Mouse (Mus musculus) hindbrain, embryonic 16.5 days (tissue): Measurements from ENCODE around the gene Fgf2. TPM values are rescaled to one million over a fixed set of nuclear protein-coding genes. Genes with fewer than 3 reads are reported as not detected.

Source experiments
- ATAC-seq: fragments of 200-750 bp; cut with Nextera tagmentation; 2 replicates; pipeline ENCODE4 v1.8.0; 2017; ENCODE audit warnings: moderate TSS enrichment, moderate library complexity
- H3K27ac ChIP-seq: fragments of 300-500 bp; sonication (generic); 2 replicates; pipeline ENCODE4 v1.5.1; 2014; ENCODE audit warnings: low read depth, mild to moderate bottlenecking, control low read depth, low read length, moderate library complexity
- H3K27me3 ChIP-seq: fragments of 300-500 bp; sonication (generic); replicated peaks from 2 replicates; pipeline ENCODE4 v1.6.1; 2014; ENCODE audit warnings: low read length; ENCODE audit not compliant: control insufficient read depth, insufficient read depth
- H3K36me3 ChIP-seq: fragments of 300-500 bp; sonication (generic); 2 replicates; pipeline ENCODE4 v1.6.1; 2014; ENCODE audit warnings: mild to moderate bottlenecking, low read length, moderate library complexity, mixed read lengths; ENCODE audit not compliant: control insufficient read depth, insufficient read depth
- H3K4me1 ChIP-seq: fragments of 300-500 bp; sonication (generic); 2 replicates; pipeline ENCODE4 v1.6.1; 2014; ENCODE audit warnings: low read depth, low read length; ENCODE audit not compliant: control insufficient read depth, insufficient read depth
- H3K4me2 ChIP-seq: fragments of 300-500 bp; sonication (generic); 2 replicates; pipeline ENCODE4 v1.6.1; 2014; ENCODE audit warnings: mild to moderate bottlenecking, low read length, control low read depth, moderate library complexity
- H3K4me3 ChIP-seq: fragments of 300-500 bp; sonication (generic); 2 replicates; pipeline ENCODE4 v1.5.1; 2014; ENCODE audit warnings: mild to moderate bottlenecking, low read length, control low read depth, moderate library complexity
- H3K9ac ChIP-seq: fragments of 300-500 bp; sonication (generic); 2 replicates; pipeline ENCODE4 v1.6.1; 2014; ENCODE audit warnings: low read depth, mild to moderate bottlenecking, control low read depth, low read length, moderate library complexity
- H3K9me3 ChIP-seq: fragments of 300-500 bp; sonication (generic); 2 replicates; pipeline ENCODE4 v1.6.1; 2014; ENCODE audit warnings: mild to moderate bottlenecking, low read length, moderate library complexity; ENCODE audit not compliant: control insufficient read depth
- WGBS: fragments of 180-500 bp; shearing (Covaris S2); extraction: QIAGEN DNeasy Blood & Tissue Kit; methylation state at CpG from one replicate; pipeline ENCODE4 v1.1.7; 2014; 5-methylcytosine and 5-hydroxymethylcytosine counted together
- polyA plus RNA-seq: library from polyadenylated mRNA; unstranded; fragments of >200 nt; fragmentation: Nextera tagmentation; extraction: Ambion mirVana; gene quantifications from 2 replicates; pipeline ENCODE4 v1.2.1, GENCODE M21; 2015

Fgf2 gene
- polyA plus RNA-seq, 1 experiment from 2014 or later, result 0.55 TPM

DNA sequence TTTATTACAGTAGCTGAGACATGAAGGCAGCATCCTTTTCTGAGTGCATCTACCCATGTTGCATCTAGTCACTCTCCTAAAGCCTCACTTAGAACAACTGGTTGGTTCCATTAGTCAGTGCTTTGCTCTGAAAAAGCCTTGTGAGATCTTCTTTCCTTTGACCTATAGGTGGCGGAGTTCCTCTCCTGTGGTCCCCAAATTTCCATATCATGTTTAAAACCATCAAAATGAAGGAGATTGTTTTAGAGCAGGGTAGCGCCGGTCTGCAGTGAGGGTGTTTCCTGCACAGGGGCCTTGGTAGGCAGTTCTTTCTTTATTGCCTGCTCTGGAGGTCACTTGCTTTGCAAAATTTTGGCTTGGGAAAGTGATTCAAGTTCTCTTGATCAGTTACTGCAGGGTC, 23.8 kb upstream of the Fgf2 start:
- Histone ChIP-seq H3K27me3 (no peaks in the 10 kb centered on the region), H3K9ac (no peak overlapping the region), H3K9me3 (no peaks in the 10 kb centered on the region), H3K36me3 (no peaks in the 10 kb centered on the region; the same call in 1 of the 2 replicates), H3K4me3 (no peak overlapping the region), H3K4me2 (no peak overlapping the region), H3K27ac (no peak overlapping the region), H3K4me1 (no peaks in the 10 kb centered on the region)
- 40% methylated on average over 3 of the region's 3 CpGs for WGBS
- ATAC-seq, result no peak

DNA sequence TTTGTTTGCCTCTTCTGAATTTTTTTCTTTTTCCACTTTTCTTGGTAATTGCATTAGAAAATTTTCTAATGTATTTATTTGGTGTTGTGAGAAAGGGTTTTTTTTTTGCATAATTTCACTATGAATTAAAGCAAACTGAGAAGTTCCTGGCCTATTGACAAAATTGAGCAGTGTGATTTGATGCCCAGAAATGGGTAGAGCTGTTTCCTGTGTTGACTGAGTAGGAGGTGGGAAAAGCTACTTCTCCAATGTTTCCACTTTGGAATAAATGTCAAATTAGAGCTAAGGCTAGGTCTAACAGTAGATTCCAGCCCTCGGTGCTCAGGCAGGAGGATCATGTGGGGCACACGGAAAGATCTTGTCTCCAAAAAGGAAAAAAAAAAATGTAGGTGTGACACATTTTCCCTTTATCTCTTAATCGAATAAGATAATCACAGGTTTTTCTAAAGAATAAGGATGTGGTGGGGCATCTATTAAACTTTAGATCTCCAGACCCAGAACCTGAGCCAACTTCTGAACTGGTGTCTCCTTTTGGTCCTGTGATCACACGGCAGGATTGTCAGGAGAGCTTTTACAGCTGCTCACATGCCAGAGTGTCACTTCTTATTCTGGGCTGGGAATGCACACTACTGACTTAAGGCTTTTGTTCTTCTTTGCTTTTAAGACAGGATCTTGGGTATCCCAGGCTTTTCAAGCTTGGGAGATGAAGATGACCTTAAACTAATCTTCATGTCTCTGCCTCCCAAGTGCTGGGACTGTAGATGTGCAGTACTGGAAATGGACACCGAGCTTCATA, 22.6 kb upstream of the Fgf2 start:
- H3K9me3 ChIP-seq, result no peaks in the 10 kb centered on the region
- no peaks in the 10 kb centered on the region for H3K4me1 ChIP-seq
- no peaks in the 10 kb centered on the region for H3K27me3 ChIP-seq
- no peak overlapping the region for H3K4me3 ChIP-seq
- no peak overlapping the region for H3K27ac ChIP-seq
- 90% methylated on average over 5 of the region's 5 CpGs for WGBS
- ATAC-seq, result no peak
- no peaks in the 10 kb centered on the region for H3K36me3 ChIP-seq
- H3K4me2 ChIP-seq, result no peak overlapping the region
- no peak overlapping the region for H3K9ac ChIP-seq

DNA sequence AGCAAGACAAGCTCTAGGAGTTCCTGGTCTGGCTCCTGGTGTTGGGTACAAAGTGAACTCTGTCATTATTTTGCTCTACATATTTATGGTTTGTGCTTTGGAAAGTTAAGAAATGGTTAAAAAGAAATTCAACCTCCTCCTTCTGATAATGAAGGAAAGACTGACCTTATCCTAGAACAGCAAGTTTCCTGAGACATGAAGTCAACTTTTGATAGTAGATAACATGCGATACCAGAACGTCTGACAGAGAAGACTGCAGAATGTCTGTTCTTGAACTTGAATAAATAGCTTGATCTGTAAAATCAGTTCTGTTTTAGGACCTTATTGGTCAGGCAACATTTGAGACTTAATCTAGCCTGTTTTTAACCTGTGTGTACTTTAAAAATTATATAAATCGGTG, 21.5 kb upstream of the Fgf2 start:
- Histone ChIP-seq H3K9ac (no peak overlapping the region), H3K27ac (no peak overlapping the region), H3K27me3 (no peaks in the 10 kb centered on the region), H3K4me3 (no peak overlapping the region), H3K36me3 (no peaks in the 10 kb centered on the region), H3K4me2 (no peak overlapping the region), H3K4me1 (no peaks in the 10 kb centered on the region), H3K9me3 (no peaks in the 10 kb centered on the region)
- ATAC-seq, result no peak
- WGBS, result 93% methylated on average over 3 of the region's 3 CpGs

DNA sequence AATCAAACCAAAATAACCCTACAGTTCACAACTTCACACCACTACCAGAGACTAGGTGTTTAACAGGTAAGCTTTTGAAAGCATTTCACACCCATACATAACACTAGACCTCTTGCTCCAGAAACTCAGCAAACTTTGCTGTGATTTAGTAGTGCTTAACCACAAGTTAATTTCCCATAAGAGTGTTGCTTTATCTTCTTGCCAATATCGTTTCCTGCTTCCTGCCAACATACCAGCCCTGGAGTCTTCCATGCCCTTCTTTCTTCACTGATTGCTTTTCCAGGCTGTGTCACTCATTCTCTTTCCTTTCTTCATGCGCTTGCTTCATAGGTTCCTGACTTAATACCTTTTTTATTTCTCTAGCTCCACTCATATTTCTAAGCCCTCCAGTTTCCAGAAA, 19.7 kb upstream of the Fgf2 start:
- H3K4me2 ChIP-seq, result no peak overlapping the region
- H3K4me1 ChIP-seq, result no peaks in the 10 kb centered on the region
- WGBS, result 80% methylated on average over 2 of the region's 2 CpGs
- no peak overlapping the region for H3K27ac ChIP-seq
- no peaks in the 10 kb centered on the region for H3K36me3 ChIP-seq
- H3K4me3 ChIP-seq, result no peak overlapping the region
- no peaks in the 10 kb centered on the region for H3K9me3 ChIP-seq
- no peaks in the 10 kb centered on the region for H3K27me3 ChIP-seq
- ATAC-seq, result no peak
- H3K9ac ChIP-seq, result no peak overlapping the region

DNA sequence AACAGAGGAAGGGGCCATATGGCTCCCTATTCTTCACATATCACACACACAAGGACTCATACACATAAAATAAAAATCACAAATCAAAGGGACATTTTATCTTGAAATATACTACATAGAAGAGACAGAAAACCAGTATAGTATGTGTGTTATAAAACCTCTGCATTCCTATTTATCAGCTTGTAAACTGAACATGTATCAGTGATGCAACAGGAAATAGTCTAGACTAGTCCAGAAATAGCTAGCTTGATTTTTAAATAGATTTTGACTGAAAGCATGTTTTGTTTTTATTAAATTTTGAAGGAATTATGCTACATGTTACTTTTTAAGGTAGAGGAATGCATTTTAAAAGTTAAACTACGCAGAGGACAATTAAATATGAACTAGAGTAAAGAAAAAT, 18.2 kb upstream of the Fgf2 start:
- H3K27ac ChIP-seq, result no peak overlapping the region
- H3K27me3 ChIP-seq, result no peaks in the 10 kb centered on the region
- H3K36me3 ChIP-seq, result no peaks in the 10 kb centered on the region
- no peak for ATAC-seq
- no peak overlapping the region for H3K4me3 ChIP-seq
- H3K4me1 ChIP-seq, result no peaks in the 10 kb centered on the region
- no peaks in the 10 kb centered on the region for H3K9me3 ChIP-seq
- WGBS, result 93% methylated on average over 1 of the region's 1 CpGs
- H3K4me2 ChIP-seq, result no peak overlapping the region
- H3K9ac ChIP-seq, result no peak overlapping the region

DNA sequence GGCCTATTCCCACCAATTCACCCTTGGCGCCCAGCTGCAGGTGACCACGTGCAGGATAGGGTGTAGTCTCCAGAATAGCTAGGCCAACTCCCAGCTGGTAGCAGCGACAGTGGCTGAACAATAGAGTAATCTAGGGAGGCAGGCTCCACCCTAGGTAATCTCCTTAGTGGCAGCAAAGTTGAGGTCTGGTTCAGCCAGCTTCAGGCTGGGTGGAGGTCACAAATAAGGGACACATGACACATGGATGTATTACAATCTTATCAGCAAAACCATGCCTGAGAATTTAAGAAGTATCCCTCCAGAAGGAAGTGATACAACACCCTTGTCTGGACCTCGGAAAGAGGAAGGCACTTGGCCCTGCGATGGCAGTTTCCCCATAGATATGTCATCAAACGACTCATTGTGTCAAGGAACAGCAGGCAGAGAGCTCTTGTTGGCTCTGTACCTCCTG, 16.1 kb upstream of the Fgf2 start:
- no peaks in the 10 kb centered on the region for H3K36me3 ChIP-seq
- H3K4me1 ChIP-seq, result no peaks in the 10 kb centered on the region
- no peaks in the 10 kb centered on the region for H3K27me3 ChIP-seq
- no peak overlapping the region for H3K4me3 ChIP-seq
- WGBS, result 74% methylated on average over 6 of the region's 6 CpGs
- no peak overlapping the region for H3K27ac ChIP-seq
- no peak overlapping the region for H3K9ac ChIP-seq
- no peak for ATAC-seq
- no peak overlapping the region for H3K4me2 ChIP-seq
- no peaks in the 10 kb centered on the region for H3K9me3 ChIP-seq

DNA sequence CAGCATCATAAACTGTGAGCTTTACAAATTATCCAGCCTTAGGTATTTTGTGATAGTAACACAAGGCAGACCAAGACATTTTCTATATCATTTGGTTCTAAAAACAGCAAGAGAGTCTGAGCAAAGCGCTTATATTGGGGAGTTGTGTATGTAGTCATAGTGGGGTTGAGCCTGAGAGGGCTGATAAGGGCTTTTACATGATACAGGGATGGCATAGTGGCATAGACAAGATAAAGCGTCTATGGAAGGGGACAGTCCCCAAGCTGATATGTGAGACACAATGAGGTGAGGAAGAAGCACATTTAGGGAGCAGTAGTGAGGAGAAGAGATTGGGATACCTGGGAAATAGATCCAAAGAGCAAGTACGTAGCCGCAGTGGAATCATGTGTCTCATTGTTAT, 14.1 kb upstream of the Fgf2 start:
- Histone ChIP-seq H3K4me3 (no peak overlapping the region), H3K9me3 (no peaks in the 10 kb centered on the region), H3K9ac (no peak overlapping the region), H3K27ac (no peak overlapping the region), H3K4me1 (no peaks in the 10 kb centered on the region), H3K36me3 (no peaks in the 10 kb centered on the region), H3K27me3 (no peaks in the 10 kb centered on the region), H3K4me2 (no peak overlapping the region)
- WGBS, result 93% methylated on average over 4 of the region's 4 CpGs
- no peak for ATAC-seq

DNA sequence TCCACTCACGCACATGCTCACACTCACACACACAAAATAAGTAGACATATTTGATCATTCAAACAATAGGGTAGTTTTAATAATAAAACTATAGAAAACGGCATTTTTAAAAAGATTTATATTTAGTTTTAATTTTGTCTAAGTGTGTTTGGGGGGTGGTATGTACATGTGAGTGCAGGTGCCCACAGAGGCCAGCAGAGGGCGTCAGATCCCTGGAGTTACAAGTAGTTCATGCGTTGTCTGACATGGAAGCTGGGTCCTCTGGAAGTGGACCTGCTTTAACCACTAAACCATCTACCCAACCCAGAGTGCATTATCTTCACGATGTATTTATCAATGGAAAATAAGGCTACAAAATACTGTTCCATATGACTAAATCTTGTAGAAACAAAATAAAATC, 7.0 kb upstream of the Fgf2 start:
- no peak for ATAC-seq
- Histone ChIP-seq H3K36me3 (no peaks in the 10 kb centered on the region), H3K4me3 (no peak overlapping the region), H3K9ac (no peak overlapping the region), H3K27me3 (no peaks in the 10 kb centered on the region), H3K4me2 (no peak overlapping the region), H3K9me3 (peaks cover 2% of the 10 kb centered on the region; the same call in 1 of the 2 replicates), H3K4me1 (no peaks in the 10 kb centered on the region), H3K27ac (no peak overlapping the region)
- WGBS, result 70% methylated on average over 5 of the region's 5 CpGs

DNA sequence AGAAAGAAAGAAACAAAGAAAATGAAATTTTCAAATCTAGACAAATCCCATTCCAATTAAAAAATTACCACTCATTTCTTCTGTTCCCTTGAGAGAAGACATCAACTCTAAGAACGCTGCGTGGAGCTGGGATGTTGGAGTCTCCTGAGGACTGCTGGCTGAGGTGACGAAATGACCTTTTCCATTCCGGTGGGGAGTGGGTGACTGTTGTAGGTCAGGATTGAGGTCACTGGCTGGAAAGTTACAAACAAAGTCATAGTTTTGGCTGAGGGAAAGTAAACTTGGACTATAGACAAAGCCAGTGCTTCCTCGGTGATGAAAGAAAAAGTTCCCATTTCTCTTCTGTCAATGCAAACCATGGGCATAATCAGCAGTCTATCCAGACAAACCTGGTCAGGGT, 5.3 kb upstream of the Fgf2 start:
- Histone ChIP-seq H3K4me3 (no peak overlapping the region), H3K36me3 (no peaks in the 10 kb centered on the region), H3K27me3 (peaks cover 4% of the 10 kb centered on the region; the same call in 1 of the 2 replicates), H3K9me3 (peaks cover 2% of the 10 kb centered on the region; the same call in 1 of the 2 replicates), H3K27ac (no peak overlapping the region), H3K4me2 (no peak overlapping the region), H3K4me1 (no peaks in the 10 kb centered on the region), H3K9ac (no peak overlapping the region)
- ATAC-seq, result no peak
- WGBS, result 69% methylated on average over 5 of the region's 5 CpGs
